Mouse (Mus musculus): ENCODE results near the gene Sytl3. TPM values are rescaled to one million over a fixed set of nuclear protein-coding genes. Genes with fewer than 3 reads are reported as not detected.
"Not testable (repeated sequence)": the region's sequence is repeated elsewhere in the genome, so short reads cannot be mapped to it uniquely, and the experiment has no call there.

Sytl3 gene
- total and polyA plus RNA-seq, 3 experiments, result 0.16 to 0.34 (median 0.23) TPM

- H3K9ac ChIP-seq (ENCODE audit: low read depth, low read length); DNase-seq; intact Hi-C loops (cut with DNase I); H3K27me3 ChIP-seq (ENCODE audit: control insufficient read depth, insufficient read depth, low read length); H3K27ac ChIP-seq; H3K79me2 ChIP-seq (replicated peaks; ENCODE audit: control insufficient read depth, insufficient read depth, low read length); H3K4me3 ChIP-seq; H3K36me3 ChIP-seq (ENCODE audit: control insufficient read depth, insufficient read depth, low read length); H3K4me1 ChIP-seq (ENCODE audit: control insufficient read depth, insufficient read depth, low read length): not testable (repeated sequence)
- 30% methylated on average over 2 of the region's 6 CpGs for WGBS
Measured at GRCm38 (mm10) chr17:6624926-6625558, 33.9 kb upstream of the Sytl3 start.

- H3K27ac ChIP-seq; intact Hi-C loops (cut with DNase I); H3K4me3 ChIP-seq; H3K36me3 ChIP-seq (ENCODE audit: control insufficient read depth, insufficient read depth, low read length); H3K27me3 ChIP-seq (ENCODE audit: control insufficient read depth, insufficient read depth, low read length); H3K79me2 ChIP-seq (replicated peaks; ENCODE audit: control insufficient read depth, insufficient read depth, low read length); DNase-seq; H3K4me1 ChIP-seq (ENCODE audit: control insufficient read depth, insufficient read depth, low read length); H3K9ac ChIP-seq (ENCODE audit: low read depth, low read length): not testable (repeated sequence)
- WGBS, result 76% methylated on average over 4 of the region's 4 CpGs
Measured at GRCm38 (mm10) chr17:6630398-6630797, 28.5 kb upstream of the Sytl3 start.

GRCm38 (mm10) chr17:6632850-6633249, 26.0 kb upstream of the Sytl3 start:
- H3K4me1 ChIP-seq (ENCODE audit: control insufficient read depth, insufficient read depth, low read length); H3K79me2 ChIP-seq (replicated peaks; ENCODE audit: control insufficient read depth, insufficient read depth, low read length); DNase-seq; H3K27me3 ChIP-seq (ENCODE audit: control insufficient read depth, insufficient read depth, low read length); H3K4me3 ChIP-seq; intact Hi-C loops (cut with DNase I); H3K36me3 ChIP-seq (ENCODE audit: control insufficient read depth, insufficient read depth, low read length); H3K27ac ChIP-seq; H3K9ac ChIP-seq (ENCODE audit: low read depth, low read length): not testable (repeated sequence)
- WGBS, result 91% methylated on average over 6 of the region's 6 CpGs

- H3K9ac ChIP-seq (ENCODE audit: low read depth, low read length); H3K4me3 ChIP-seq; H3K27ac ChIP-seq; intact Hi-C loops (cut with DNase I); H3K27me3 ChIP-seq (ENCODE audit: control insufficient read depth, insufficient read depth, low read length); H3K36me3 ChIP-seq (ENCODE audit: control insufficient read depth, insufficient read depth, low read length); H3K4me1 ChIP-seq (ENCODE audit: control insufficient read depth, insufficient read depth, low read length); DNase-seq; H3K79me2 ChIP-seq (replicated peaks; ENCODE audit: control insufficient read depth, insufficient read depth, low read length): not testable (repeated sequence)
- WGBS, result 86% methylated on average over 2 of the region's 4 CpGs
Measured at GRCm38 (mm10) chr17:6635781-6636180, 23.1 kb upstream of the Sytl3 start.

- DNase-seq, result no peak
- WGBS, result 65% methylated on average over 5 of the region's 5 CpGs
- intact Hi-C loops (cut with DNase I), result no loop called here
- Histone ChIP-seq H3K4me1 (ENCODE audit: control insufficient read depth, insufficient read depth, low read length) (no peaks in the 10 kb centered on the region), H3K4me3 (no peak overlapping the region), H3K27ac (no peak overlapping the region), H3K27me3 (ENCODE audit: control insufficient read depth, insufficient read depth, low read length) (no peaks in the 10 kb centered on the region), H3K79me2 (replicated peaks; ENCODE audit: control insufficient read depth, insufficient read depth, low read length) (no peaks in the 10 kb centered on the region), H3K9ac (ENCODE audit: low read depth, low read length) (no peak overlapping the region), H3K36me3 (ENCODE audit: control insufficient read depth, insufficient read depth, low read length) (no peaks in the 10 kb centered on the region)
- TF ChIP-seq EP300 (IDR thresholded peaks at IDR 0.05; ENCODE audit: insufficient read depth, low read depth, low read length) (no peak), POLR2A (IDR thresholded peaks at IDR 0.05; ENCODE audit: insufficient read depth, low read depth, low read length) (no peak), CTCF (IDR thresholded peaks at IDR 0.05) (no peak)
Measured at GRCm38 (mm10) chr17:6636861-6637260, 22.0 kb upstream of the Sytl3 start.

GRCm38 (mm10) chr17:6637434-6637833, 21.5 kb upstream of the Sytl3 start:
- intact Hi-C loops (cut with DNase I); H3K27me3 ChIP-seq (ENCODE audit: control insufficient read depth, insufficient read depth, low read length); H3K36me3 ChIP-seq (ENCODE audit: control insufficient read depth, insufficient read depth, low read length); H3K79me2 ChIP-seq (replicated peaks; ENCODE audit: control insufficient read depth, insufficient read depth, low read length); DNase-seq; H3K9ac ChIP-seq (ENCODE audit: low read depth, low read length); H3K27ac ChIP-seq; H3K4me3 ChIP-seq; H3K4me1 ChIP-seq (ENCODE audit: control insufficient read depth, insufficient read depth, low read length): not testable (repeated sequence)
- 89% methylated on average over 4 of the region's 4 CpGs for WGBS

DNA sequence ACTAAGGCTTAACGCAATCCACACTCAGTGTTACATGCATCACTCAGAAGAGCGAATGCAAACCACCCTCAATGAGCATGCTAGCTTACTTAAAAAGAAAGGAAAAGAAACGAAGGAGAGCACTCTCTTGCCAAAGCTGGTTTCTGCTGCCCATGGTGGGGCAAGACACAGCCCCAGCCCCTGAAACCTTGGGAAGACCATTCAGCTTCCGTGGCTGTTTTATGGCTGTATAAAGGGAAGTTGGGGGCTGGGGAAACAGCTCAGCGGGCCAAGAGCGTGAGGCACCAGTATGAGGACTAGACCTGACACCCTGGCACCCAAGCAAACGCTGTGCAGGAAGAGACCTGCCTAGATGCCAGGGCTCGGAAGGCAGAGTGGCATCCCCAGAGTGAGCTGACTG, 20.4 kb upstream of the Sytl3 start:
- H3K79me2 ChIP-seq (replicated peaks; ENCODE audit: control insufficient read depth, insufficient read depth, low read length); intact Hi-C loops (cut with DNase I); H3K27me3 ChIP-seq (ENCODE audit: control insufficient read depth, insufficient read depth, low read length); H3K9ac ChIP-seq (ENCODE audit: low read depth, low read length); H3K27ac ChIP-seq; H3K36me3 ChIP-seq (ENCODE audit: control insufficient read depth, insufficient read depth, low read length); DNase-seq; H3K4me1 ChIP-seq (ENCODE audit: control insufficient read depth, insufficient read depth, low read length); H3K4me3 ChIP-seq: not testable (repeated sequence)
- 82% methylated on average over 8 of the region's 8 CpGs for WGBS

- H3K36me3 ChIP-seq (ENCODE audit: control insufficient read depth, insufficient read depth, low read length); H3K79me2 ChIP-seq (replicated peaks; ENCODE audit: control insufficient read depth, insufficient read depth, low read length); H3K4me3 ChIP-seq; DNase-seq; H3K4me1 ChIP-seq (ENCODE audit: control insufficient read depth, insufficient read depth, low read length); H3K9ac ChIP-seq (ENCODE audit: low read depth, low read length); intact Hi-C loops (cut with DNase I); H3K27ac ChIP-seq; H3K27me3 ChIP-seq (ENCODE audit: control insufficient read depth, insufficient read depth, low read length): not testable (repeated sequence)
- 88% methylated on average over 16 of the region's 21 CpGs for WGBS
Measured at GRCm38 (mm10) chr17:6639486-6639885, 19.4 kb upstream of the Sytl3 start.

DNA sequence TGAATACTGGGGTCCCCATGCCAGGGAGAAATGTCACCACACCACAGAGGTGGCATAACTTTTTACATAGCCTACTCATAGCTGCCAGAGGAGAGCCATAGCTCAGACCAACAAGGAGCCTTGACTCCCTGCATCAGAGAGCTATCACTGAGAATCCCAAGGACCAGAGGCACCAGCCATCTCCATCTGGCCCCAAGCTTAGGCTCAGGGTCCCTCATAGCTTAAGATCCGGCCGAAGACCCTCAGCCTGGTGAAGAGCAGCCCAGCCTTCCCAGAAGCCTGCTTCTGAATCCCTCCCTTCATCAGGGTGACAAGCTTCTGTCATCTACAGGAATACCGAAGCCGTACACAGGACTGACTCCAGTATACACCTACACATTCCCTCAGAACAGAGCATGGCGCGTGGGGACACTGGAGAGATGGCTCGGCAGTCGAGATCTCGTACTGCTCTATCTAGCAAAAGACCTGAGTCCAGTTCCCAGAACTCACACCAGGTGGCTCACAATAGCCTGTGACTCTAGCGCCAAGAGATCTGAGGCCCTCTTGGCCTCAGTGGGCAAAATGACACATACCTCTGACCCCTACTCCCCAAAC, 18.8 kb upstream of the Sytl3 start:
- H3K36me3 ChIP-seq (ENCODE audit: control insufficient read depth, insufficient read depth, low read length), result not testable (repeated sequence)
- 86% methylated on average over 10 of the region's 10 CpGs for WGBS

More for the DNA sequence above, 18.8 kb upstream of the Sytl3 start:
- H3K27ac ChIP-seq; H3K9ac ChIP-seq (ENCODE audit: low read depth, low read length); DNase-seq; intact Hi-C loops (cut with DNase I); H3K4me3 ChIP-seq; H3K27me3 ChIP-seq (ENCODE audit: control insufficient read depth, insufficient read depth, low read length); H3K79me2 ChIP-seq (replicated peaks; ENCODE audit: control insufficient read depth, insufficient read depth, low read length); H3K4me1 ChIP-seq (ENCODE audit: control insufficient read depth, insufficient read depth, low read length): not testable (repeated sequence)
